Mouse (Mus musculus) cerebellum, postnatal 4 days (tissue): ENCODE results near the gene Camk2d.

Experiments
- DNase-seq, 2 experiments: peaks; one replicate each; pipeline ENCODE4 v3.0.0; 2022; ENCODE audit warnings: low spot score in 2 of 2, mixed read lengths in 1 of 2

Gene Camk2d

DNA sequence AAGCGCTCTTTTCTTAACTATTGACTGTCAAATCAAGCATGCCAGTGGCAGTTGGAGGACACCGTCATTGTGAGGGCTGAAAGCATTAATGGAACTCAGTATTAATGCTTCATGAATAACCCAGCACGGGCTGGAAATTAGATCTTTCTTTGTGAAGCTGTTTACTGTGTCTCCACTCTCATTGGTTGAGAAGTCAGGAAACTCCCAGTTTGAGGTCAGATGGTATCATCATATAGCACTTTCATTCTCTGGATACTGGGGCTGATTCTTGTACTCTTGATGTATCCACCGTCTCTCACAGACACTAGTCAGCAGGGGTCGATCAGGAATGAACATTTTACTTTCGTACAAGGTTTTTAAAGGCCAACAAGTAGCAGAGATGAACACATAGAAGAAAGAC lies 54.6 kb downstream of the Camk2d start:
- no peak for DNase-seq

DNA sequence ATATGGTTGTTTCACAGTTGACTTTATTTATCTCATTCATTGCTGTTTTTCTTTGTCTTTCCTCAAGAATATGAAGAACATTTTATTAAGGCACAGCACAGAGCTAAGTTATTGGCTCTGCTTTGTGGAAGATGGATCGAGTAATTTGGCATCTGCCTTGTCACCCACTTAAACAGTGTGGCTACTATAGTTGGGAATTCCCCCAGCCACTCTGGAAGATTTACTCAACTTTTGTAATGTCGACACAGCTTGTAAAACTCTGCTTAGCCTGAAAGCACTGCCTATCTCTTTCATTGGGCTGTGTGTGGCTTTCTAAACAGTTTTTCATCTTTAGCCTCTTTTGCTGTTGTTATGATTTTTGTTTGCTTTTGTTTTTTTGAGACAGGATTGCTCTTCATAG lies 56.3 kb downstream of the Camk2d start:
- no peak for DNase-seq

DNA sequence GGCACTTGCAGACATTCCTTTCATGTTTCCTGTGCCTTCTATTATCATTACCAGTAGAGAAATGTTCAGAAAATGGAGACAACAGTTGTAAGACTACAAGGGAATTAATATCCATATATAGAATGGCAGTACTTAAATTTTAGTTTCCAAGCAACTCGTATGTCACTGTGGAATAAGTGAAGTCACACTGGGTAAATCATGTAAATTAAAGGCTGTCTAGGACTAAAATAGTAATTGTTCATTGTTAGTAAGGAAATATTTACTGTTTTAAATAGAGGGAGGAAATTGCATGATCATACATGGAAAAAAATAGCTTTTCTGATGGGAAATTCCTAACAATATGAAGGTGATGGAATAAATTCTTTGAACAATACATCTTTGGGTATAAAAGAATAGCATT lies 57.0 kb downstream of the Camk2d start:
- no peak for DNase-seq

DNA sequence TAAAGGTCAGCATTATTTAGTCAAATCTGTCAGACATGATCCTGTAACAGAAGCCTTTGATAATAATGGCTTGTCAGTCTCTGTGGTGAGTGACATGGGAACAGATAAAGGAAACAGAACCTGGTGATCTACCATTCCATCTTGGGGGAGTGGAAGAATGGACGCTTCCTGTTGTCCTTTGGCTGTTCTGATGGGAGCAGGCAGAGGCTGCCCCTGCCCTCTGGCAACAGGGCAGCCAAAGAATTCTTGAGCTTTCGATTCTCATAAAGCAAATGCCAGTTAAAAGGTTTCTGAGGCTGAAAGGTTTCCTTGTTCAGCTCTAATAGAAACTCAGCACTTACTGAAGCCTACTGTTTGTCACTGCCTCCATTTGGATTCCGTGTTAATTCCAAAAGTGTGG lies 60.1 kb downstream of the Camk2d start:
- DNase-seq, result no peak

DNA sequence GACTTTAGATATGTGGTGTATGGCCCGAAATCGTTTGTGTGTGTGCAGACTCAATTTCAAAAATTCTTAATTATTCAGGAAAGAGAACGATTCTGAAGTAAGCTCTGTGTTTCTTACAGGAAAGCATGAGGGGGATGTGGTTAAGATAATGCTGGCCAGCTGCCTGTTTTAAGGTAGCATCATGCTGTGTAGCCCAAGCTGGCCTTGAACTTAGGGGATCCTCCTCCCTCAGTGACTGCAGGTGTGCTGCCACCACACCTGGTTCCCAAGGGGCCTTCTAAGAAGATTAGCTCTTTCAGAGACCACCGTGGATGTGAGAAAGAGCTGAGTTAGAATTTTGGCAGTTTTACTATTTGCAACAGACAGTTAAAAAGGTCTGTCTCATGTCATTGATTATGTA lies 61.8 kb downstream of the Camk2d start:
- DNase-seq, result no peak

DNA sequence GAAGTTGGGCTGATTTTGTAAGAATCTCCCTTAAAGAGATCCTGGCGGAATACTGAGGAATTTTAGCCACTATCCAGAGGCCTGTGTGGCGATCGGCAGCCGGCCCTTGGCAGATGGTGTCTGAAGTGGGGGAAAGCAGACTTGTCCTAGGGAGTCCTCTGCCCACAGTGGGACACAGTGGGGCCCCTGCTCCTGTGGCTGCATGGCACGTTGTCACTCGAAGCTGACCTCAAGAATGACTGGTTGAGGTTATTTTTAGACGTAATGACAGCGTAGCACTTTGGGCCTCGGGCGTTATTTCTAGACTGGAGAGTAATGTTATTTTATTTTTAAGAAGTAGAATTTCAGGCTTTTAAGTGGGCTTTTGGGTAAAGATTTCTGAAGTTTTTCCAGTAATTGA lies 62.7 kb downstream of the Camk2d start:
- DNase-seq, result no peak

DNA sequence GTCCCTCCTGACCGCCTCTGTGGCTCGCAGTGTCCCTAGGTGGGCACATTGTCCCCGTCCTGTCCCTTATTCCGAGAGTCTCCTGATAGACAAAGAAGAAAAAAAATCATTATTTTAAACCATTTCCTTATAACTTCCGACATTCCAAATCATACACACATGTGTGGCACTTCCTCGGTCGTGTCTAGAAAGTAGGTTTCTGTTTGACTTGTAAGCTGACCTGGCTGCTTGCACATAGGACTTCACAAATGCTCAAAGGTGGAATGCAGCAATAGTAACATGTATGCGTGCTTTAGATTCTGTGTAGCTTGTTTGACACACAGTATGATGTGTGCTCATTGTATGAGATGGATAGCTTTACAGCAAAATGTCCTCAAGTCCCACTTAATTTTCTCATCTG lies 63.1 kb downstream of the Camk2d start:
- no peak for DNase-seq

DNA sequence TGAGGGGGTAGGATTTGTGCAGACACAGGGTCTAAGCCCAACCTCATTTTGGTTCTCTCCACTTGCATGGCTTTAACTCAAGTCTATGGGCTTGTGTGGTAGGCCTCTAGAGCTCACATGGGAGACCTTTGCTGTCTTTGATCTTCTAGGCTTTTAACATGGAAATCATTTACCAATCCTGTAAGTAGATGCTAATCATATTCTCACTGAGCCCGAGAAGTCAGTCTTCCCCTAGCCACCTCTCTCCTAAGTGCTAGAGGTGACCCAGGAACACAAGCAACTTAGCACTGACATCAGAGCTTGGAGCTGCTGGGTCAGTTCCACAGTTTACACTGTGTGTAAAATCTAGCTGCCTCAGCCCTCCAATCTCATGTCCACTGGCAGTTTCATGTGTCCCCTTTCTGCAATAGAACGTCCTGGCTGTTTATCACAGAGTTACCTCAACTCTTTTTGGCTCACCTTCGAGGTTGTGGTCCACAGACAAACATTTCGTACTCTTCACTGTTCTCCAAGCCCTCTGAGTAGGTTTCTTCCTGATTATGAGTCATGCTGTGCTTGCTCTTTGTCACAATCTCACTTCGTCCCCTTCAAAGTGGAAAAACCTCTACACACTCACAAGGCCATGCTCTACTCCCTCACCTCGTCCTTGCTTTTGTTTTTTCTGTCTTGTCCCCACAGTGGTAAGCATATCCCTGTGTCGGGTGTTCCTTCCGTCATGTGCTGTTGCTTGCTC lies 63.9 kb downstream of the Camk2d start:
- DNase-seq, result no peak

DNA sequence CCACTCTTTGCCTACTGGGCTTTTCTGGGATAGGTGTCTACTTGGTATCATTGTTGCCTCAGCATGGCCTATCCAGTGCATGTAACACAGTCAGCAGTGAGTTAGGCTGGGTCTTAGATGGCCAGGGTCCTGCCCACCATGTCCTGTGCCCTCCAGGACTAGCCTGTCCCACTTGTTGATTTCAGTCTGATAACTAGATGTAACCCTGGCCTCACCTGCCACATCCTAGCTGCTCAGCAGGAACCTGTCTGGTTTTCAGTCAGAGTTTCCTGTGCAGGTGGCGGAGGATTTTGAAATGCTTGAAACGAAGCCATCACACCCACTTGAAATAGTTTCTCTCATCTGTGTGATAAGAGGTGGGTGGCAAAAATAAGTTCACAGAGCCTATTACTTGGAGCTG lies 64.5 kb downstream of the Camk2d start:
- DNase-seq, result no peak

DNA sequence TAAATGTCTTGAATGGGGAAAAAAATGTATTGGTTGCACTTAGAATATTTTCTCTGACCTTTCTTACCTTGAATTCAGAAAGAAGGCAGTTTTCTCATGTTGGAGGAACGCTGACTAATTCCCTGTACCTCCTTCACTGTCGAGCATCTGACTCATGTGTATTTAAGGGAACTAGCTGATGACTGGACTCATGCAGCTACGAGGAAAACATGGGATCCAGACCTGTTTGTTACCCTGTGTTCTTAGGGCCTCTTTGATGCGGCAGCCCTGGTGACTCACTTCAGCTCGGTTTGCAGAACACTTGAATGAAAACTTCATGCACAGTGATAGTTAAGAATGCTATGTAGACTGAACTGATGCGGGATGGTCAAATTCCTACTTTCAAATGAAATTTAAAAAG lies 64.9 kb downstream of the Camk2d start:
- no peak for DNase-seq

DNA sequence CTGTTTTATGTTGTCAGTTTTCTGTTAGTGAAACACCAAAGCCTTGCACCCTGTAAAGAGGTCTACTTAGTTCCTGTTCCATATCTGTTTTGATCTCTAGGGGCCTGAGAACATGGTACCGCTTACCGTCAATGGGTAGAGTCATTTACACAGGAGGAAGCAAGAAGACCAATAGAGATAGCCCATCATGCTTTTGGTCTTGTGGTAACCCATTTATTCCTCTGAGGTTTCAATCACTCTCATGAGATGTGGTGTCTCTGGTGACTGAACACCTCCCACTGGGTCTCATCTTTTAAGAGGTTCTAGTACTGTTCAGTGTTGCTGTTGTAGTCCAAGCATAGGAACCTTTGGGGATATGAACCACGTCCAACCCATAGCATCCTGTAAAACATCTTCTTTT lies 65.8 kb downstream of the Camk2d start:
- no peak for DNase-seq

DNA sequence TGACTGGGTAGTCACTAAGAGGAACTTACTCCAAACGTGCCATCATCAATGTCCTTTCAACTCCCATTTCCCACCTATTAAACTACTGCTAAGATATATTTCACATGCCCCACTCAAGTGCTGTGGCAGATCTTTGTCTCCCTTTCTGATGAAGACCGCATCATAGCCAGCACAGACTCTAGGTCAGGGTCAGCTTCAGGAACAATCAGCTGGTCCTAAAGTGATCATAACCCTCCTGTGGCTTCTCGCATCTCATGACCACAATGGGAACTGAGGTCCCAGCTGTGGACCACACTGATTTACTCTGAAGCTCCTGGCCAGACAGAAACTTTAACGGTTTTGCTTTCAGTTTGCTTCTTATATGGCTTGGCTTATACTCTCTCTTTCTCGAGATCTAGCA lies 67.3 kb downstream of the Camk2d start:
- DNase-seq, result no peak

DNA sequence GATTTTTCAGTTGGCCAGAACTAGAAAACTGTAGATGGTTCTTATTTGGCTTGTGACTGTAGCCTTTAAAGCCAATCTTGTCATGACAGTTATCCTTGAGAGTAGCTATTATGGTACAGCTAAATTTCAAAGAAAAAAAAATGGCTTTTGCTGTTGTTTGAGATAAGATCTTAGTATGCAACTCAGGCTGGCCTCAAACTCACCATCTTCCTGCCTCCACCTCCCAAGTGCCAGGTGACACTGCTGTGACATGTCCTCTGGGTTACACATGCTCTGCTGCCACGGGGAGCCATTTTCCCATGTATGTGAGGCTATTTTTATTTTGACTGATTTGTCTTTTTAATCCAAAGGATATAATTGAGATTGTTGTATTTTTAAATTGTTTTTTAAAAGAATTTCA lies 69.8 kb downstream of the Camk2d start:
- no peak for DNase-seq

DNA sequence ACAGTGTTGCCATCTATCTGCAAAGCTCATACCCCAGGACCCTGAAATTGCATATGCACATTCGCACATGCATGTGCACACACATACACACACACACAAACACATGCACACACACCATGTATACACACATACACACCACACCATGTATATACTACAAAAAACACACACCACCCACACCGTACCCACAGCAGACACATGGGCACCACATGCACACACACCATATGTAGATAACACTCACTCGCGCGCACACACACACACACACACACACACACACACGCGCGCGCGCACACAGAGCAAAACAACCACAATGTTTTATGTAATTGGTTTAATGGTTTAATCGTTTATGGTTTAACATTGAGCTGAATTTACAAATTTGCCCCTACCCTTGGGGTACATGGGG lies 70.9 kb downstream of the Camk2d start:
- no peak for DNase-seq

DNA sequence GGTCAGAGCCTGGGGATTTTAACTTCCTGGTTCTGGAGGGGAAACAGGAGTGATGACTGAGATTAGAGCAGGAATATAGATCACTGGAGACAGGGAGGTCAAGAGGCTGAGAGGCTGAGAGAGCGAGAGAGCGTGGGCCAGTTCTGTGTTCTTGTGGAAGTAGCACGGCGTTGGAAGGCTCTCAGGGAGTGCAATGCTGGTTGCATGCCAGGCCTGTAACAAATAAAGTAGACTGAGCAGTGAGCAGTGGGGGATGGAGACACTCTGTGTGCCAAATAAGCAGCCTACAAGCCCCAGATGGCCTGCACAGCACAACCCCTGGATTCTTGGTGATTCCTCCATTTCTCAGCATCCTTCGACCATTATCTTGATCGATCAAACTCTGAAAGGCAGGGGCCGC lies 71.3 kb downstream of the Camk2d start:
- DNase-seq, result peak in 1 of 2 experiments; percentile 18

DNA sequence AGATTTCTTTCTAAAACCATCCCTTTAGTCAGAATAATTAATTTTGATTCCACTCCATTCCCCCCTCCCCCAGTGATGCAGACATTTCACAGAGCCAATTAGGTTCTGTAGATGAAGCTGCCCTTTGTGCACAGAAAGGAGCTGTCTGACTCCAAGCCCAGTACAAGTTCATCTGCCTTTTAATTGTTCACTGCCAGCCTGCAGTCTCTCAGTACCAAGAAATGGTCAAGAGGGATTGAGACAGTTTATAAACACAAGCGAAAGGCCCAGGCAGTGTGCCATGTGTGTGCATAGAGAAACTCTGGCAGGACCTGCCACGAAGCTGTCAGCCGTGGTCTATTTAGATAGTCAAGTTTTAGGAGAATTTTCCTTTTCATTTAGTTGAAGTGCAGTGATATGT lies 72.0 kb downstream of the Camk2d start:
- peak in 1 of 2 experiments; percentile 23 for DNase-seq

DNA sequence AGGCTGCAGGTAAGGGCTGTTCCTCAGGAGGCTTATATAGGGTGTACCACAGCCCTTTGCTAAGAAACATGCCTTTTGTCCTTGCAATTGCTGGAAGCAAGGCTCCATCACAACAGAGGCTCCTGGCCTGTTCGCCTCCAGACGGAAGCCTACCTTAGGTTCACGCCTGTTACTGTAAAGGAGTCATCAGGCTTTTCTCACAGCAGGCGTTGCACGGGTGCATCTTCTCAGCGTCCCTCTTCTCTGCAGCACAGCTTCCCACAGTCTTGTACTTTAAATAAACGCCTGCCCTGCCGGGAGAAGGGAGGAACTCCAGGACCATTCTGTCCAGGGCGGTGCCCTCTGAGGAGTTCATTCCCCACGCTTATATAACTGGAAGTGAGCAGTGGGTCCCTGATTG lies 72.6 kb downstream of the Camk2d start:
- no peak for DNase-seq

DNA sequence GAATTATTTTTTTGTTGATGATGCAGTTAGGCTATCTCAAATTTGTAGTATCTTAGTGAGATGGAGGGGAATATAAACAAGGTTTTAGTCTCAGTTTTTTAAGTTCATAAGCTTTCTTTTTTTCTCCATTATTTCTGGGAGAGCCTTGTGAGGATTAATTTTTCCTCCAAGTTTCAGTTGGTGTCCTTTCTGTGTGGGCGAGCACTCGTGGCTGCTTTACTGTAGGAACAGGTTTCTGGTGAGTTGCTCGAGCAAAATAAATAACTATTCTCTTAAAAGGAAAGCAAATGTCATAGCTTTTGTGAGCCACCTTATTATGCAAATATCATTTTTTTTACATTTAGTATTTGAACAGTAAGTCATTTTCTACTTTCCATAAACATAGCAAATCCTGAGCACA lies 74.3 kb downstream of the Camk2d start:
- DNase-seq, result no peak

DNA sequence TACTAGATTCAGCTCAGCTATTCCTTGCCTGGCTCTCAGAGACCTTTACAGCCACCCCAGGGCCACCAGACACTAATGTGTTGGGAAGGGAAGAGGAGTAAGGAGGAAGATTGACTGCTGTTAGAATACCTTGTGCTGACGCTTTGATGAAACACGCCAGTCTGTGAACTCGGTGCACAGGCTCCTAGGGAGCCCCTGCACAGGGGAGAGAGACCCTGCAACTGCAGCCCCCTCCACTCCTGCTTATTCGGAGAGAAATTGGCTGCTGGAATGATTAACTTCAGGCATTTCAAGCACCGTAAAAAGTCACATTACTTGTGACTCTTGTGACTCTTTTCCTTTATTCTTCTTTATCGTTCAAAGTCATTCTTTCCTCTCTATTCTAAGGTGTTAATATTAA lies 75.2 kb downstream of the Camk2d start:
- DNase-seq, result no peak

DNA sequence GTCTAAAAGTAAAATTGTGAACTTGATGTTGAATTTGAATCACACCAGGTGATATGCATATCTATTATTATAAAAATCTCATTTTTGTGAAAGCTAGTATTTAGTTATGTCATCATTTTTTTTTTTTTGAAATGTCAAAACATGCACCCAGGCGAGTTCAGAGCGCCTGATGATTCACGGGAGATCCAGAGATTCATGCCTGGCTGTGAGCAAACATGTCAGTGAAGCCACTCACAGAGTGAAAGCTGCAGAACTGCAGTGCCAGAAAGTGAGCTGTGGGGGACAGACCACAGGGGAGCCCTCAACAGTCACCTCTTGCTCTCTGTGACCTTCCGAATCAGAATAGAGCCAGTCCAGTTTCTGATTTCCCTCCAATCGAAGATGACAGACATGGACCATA lies 84.9 kb downstream of the Camk2d start:
- no peak for DNase-seq

DNA sequence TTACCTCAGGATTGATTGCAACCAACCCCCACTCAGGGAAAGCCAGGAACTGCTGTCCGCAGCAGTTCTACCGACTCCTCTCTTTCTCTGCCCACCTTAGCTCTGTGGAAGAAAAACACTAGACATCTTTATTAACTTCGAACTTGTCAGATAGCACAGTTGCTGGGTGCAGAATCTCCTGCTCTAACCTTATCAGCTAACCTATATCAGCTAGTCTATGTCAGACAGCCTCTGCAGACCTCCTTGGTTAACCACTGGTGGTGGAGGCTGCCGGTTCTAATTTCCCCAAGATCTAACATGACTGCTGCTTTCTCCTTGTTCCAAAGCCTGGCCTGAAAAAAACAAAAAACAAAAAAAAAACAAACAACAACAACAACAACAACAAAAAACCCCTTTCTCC lies 85.9 kb downstream of the Camk2d start:
- DNase-seq, result no peak

DNA sequence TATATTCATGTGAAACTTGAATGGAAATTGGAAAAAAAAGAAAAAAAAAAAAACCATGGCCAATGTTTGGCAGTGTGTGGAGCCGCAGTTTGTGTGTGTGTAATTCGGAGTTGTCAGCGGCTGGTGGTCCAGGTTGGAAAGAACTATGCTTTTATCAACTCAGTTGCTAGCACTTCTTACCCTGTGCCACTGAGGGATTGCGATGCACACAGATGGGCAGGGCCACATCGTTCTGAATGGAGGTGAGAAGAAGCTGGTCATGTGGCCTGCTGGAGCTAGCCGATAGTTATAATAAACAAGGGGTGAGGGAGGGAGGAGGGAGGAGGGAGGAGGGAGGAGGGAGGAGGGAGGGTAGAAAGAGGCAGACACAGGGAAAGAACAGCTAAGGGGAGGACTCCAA lies 89.3 kb downstream of the Camk2d start:
- DNase-seq, result no peak

DNA sequence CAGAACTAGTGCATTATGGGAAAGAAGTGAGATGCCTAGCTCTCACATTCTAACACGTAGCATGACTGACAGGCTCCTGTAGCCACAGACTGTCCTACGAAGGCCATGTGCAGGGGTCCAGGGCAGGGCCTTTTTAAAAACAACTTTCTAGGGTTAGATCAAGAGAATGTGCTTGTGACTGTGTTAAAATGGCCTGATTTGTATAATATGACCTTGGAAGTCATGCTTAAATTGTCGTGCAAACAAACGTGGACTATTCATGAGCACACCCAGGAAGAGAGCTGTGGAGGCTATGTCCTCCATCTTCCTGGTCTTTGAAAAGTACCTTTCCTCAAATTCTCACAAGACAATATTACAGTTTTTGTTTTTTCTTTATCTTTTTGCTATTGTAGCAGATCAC lies 91.0 kb downstream of the Camk2d start:
- no peak for DNase-seq

DNA sequence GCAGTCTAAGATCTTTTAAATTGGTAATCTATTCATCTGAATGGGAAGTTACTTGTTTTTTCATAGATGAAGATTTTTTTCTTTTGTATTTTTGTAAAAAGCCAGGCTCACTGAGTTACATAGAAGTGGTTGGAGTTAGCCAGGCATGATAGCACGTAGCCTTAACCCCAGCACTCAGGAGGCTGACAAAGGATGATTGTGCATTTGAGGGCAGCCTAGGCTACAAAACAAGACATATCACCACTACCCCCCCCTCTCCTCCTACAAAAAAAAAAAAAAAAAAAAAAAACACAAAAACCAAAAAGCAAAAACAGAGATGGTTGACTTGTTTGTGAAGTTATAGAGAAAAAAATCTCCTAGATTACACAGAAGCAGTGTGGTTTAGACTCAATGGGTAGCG lies 92.4 kb downstream of the Camk2d start:
- no peak for DNase-seq
